Mouse (Mus musculus): ENCODE measurements around the gene Ccdc28b. TPM values are rescaled to one million over a fixed set of nuclear protein-coding genes. Genes with fewer than 3 reads are reported as not detected.
A peak's percentile ranks its signal among the peaks of the same experiment; 100 is the strongest.

The Ccdc28b gene
- polyA plus RNA-seq, 1 experiment from 2014 or later = 34.2 TPM

- Histone ChIP-seq H3K4me1 (replicated peaks; ENCODE audit: control insufficient read depth, insufficient read depth) (0 out of 2 replicates have a peak, but pooled peaks cover 3% of the 10 kb centered on the region), H3K4me3 (ENCODE audit: low read depth, low read length) (peak overlapping the region; percentile 43), H3K27me3 (ENCODE audit: control insufficient read depth, insufficient read depth, low read length) (no peaks in the 10 kb centered on the region), H3K9me3 (ENCODE audit: control insufficient read depth, low read length) (no peaks in the 10 kb centered on the region), H3K27ac (replicated peaks) (peak overlapping the region; percentile 78), H3K36me3 (ENCODE audit: control insufficient read depth, insufficient read depth, low read length) (no peaks in the 10 kb centered on the region), H3K9ac (ENCODE audit: low read length) (peak overlapping the region; percentile 63), H3K4me2 (replicated peaks; ENCODE audit: low read depth) (peak overlapping the region; percentile 69)
- TF ChIP-seq EP300 (optimal IDR thresholded peaks at IDR 0.05) (no peak), CTCF (IDR thresholded peaks at IDR 0.05; ENCODE audit: low read depth) (no peak)
- DNase-seq (ENCODE audit: low spot score) = no peak
- no peak for ATAC-seq (ENCODE audit: low FRiP score, low TSS enrichment)
- WGBS = 66% methylated on average over 1 of the region's 1 CpGs
These were observed 39.4 kb downstream of the Ccdc28b start for GRCm38 (mm10) chr4:129584370-129584769.

GRCm38 (mm10) chr4:129582251-129582650 is 41.5 kb downstream of the Ccdc28b start:
- 90% methylated on average over 1 of the region's 1 CpGs for WGBS

DNA sequence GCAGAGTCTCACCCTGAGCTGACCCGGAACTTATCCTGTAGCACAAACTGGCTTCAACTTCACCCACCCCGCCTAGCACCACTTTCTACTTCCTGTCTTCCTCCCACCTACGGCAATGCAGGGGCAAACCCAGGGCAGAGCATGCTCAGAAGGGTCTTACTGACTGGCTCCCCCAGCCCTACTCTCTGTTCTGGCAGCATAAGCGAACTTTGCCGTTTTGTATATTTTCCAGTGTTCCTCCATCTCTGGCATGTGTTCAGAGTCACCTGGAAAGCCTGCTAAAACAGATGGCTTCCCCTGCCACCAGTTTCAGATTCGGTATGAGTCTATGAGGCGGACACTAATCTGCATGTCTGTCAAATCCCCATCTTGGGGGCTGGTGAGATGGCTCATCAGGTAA is 43.4 kb downstream of the Ccdc28b start:
- TF ChIP-seq CTCF (IDR thresholded peaks at IDR 0.05; ENCODE audit: low read depth) = no peak
- TF ChIP-seq EP300 (optimal IDR thresholded peaks at IDR 0.05) = no peak
- no peak overlapping the region for H3K4me3 ChIP-seq (ENCODE audit: low read depth, low read length)
- no peak overlapping the region for H3K9ac ChIP-seq (ENCODE audit: low read length)
- no peaks in the 10 kb centered on the region for H3K9me3 ChIP-seq (ENCODE audit: control insufficient read depth, low read length)
- H3K27ac ChIP-seq (replicated peaks) = no peak overlapping the region
- no peaks in the 10 kb centered on the region for H3K36me3 ChIP-seq (ENCODE audit: control insufficient read depth, insufficient read depth, low read length)
- no peak overlapping the region for H3K4me2 ChIP-seq (replicated peaks; ENCODE audit: low read depth)
- 55% methylated on average over 7 of the region's 7 CpGs for WGBS
- ATAC-seq (ENCODE audit: low FRiP score, low TSS enrichment) (no peak), DNase-seq (ENCODE audit: low spot score) (no peak)
- no peaks in the 10 kb centered on the region for H3K27me3 ChIP-seq (ENCODE audit: control insufficient read depth, insufficient read depth, low read length)
- H3K4me1 ChIP-seq (replicated peaks; ENCODE audit: control insufficient read depth, insufficient read depth) = 0 out of 2 replicates have a peak, but pooled peaks cover 3% of the 10 kb centered on the region

More at GRCm38 (mm10) chr4:129582251-129582650, 41.5 kb downstream of the Ccdc28b start:
- Histone ChIP-seq H3K27ac (replicated peaks) (no peak overlapping the region), H3K36me3 (ENCODE audit: control insufficient read depth, insufficient read depth, low read length) (no peaks in the 10 kb centered on the region), H3K27me3 (ENCODE audit: control insufficient read depth, insufficient read depth, low read length) (no peaks in the 10 kb centered on the region), H3K9ac (ENCODE audit: low read length) (no peak overlapping the region), H3K4me2 (replicated peaks; ENCODE audit: low read depth) (no peak overlapping the region), H3K4me1 (replicated peaks; ENCODE audit: control insufficient read depth, insufficient read depth) (0 out of 2 replicates have a peak, but pooled peaks cover 3% of the 10 kb centered on the region), H3K9me3 (ENCODE audit: control insufficient read depth, low read length) (no peaks in the 10 kb centered on the region), H3K4me3 (ENCODE audit: low read depth, low read length) (no peak overlapping the region)
- DNase-seq (ENCODE audit: low spot score) (no peak), ATAC-seq (ENCODE audit: low FRiP score, low TSS enrichment) (no peak)
- TF ChIP-seq CTCF (IDR thresholded peaks at IDR 0.05; ENCODE audit: low read depth) (0 out of 2 replicates have a peak, but pooled peaks have one; percentile 13), EP300 (optimal IDR thresholded peaks at IDR 0.05) (no peak)

- no peaks in the 10 kb centered on the region for H3K27me3 ChIP-seq (ENCODE audit: control insufficient read depth, insufficient read depth, low read length)
- H3K4me1 ChIP-seq (replicated peaks; ENCODE audit: control insufficient read depth, insufficient read depth) = no peaks in the 10 kb centered on the region
- H3K4me2 ChIP-seq (replicated peaks; ENCODE audit: low read depth) = no peak within 1 kb of the TSS
- no peak for ATAC-seq (ENCODE audit: low FRiP score, low TSS enrichment)
- no peak within 1 kb of the TSS for H3K27ac ChIP-seq (replicated peaks)
- WGBS = 79% methylated on average over 5 of the region's 5 CpGs
- H3K36me3 ChIP-seq (ENCODE audit: control insufficient read depth, insufficient read depth, low read length) = no peaks in the 10 kb centered on the region
- H3K9ac ChIP-seq (ENCODE audit: low read length) = no peak within 1 kb of the TSS
- TF ChIP-seq EP300 (optimal IDR thresholded peaks at IDR 0.05) (no peak), CTCF (IDR thresholded peaks at IDR 0.05; ENCODE audit: low read depth) (no peak)
- H3K4me3 ChIP-seq (ENCODE audit: low read depth, low read length) = no peak within 1 kb of the TSS
- no peaks in the 10 kb centered on the region for H3K9me3 ChIP-seq (ENCODE audit: control insufficient read depth, low read length)
- no peak for DNase-seq (ENCODE audit: low spot score)
These were observed 45.3 kb downstream of the Ccdc28b start, which contains the start of gene Fam167b for GRCm38 (mm10) chr4:129578466-129578865. Fam167b (minus strand) TSS chr4:129578549.

- WGBS = 80% methylated on average over 7 of the region's 7 CpGs
- H3K36me3 ChIP-seq (ENCODE audit: control insufficient read depth, insufficient read depth, low read length) = no peaks in the 10 kb centered on the region
- no peak overlapping the region for H3K27ac ChIP-seq (replicated peaks)
- no peaks in the 10 kb centered on the region for H3K9me3 ChIP-seq (ENCODE audit: control insufficient read depth, low read length)
- no peak overlapping the region for H3K9ac ChIP-seq (ENCODE audit: low read length)
- TF ChIP-seq EP300 (optimal IDR thresholded peaks at IDR 0.05) (no peak), CTCF (IDR thresholded peaks at IDR 0.05; ENCODE audit: low read depth) (no peak)
- DNase-seq (ENCODE audit: low spot score) (no peak), ATAC-seq (ENCODE audit: low FRiP score, low TSS enrichment) (no peak)
- no peaks in the 10 kb centered on the region for H3K27me3 ChIP-seq (ENCODE audit: control insufficient read depth, insufficient read depth, low read length)
- H3K4me1 ChIP-seq (replicated peaks; ENCODE audit: control insufficient read depth, insufficient read depth) = no peaks in the 10 kb centered on the region
- H3K4me2 ChIP-seq (replicated peaks; ENCODE audit: low read depth) = no peak overlapping the region
- no peak overlapping the region for H3K4me3 ChIP-seq (ENCODE audit: low read depth, low read length)
These were observed 46.1 kb downstream of the Ccdc28b start for GRCm38 (mm10) chr4:129577688-129578087.

DNA sequence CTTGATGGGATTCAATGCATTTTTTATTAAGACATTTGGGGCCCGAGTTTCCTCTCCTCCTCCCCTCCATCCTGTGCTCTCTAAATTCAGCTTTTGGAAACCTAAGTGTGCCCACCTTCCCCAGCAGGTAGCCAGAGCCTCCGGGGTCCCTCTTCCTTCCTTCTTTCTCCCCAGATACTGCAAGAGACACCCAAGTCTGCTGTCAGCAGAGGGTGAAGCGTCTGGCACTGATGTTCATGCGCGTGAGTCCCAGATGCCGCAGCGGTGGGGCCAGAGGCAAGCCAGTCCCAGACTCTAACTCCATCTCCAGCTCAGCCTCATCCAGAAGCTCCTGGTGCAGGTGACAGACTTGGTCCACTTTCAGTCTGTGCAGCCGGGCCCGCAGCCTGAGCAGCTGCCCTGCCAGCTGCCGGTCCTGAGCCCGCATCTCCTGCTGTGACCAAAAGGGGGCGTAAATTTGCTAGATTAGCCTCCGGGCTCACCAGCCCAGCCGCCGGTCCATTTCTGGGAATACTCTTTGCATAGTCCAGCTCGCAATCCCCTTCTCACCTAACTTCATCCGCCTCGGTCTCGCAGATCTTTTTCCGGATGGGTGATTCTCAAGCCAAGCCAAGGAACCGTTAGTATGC is 46.8 kb downstream of the Ccdc28b start:
- 36% methylated on average over 21 of the region's 21 CpGs for WGBS
- no peaks in the 10 kb centered on the region for H3K36me3 ChIP-seq (ENCODE audit: control insufficient read depth, insufficient read depth, low read length)
- peak; percentile 77 for DNase-seq (ENCODE audit: low spot score)
- ATAC-seq (ENCODE audit: low FRiP score, low TSS enrichment) = peak; percentile 59
- H3K4me2 ChIP-seq (replicated peaks; ENCODE audit: low read depth) = no peak overlapping the region
- no peaks in the 10 kb centered on the region for H3K27me3 ChIP-seq (ENCODE audit: control insufficient read depth, insufficient read depth, low read length)
- H3K9ac ChIP-seq (ENCODE audit: low read length) = peak overlapping the region; percentile 23; the same call in 1 of the 2 replicates
- H3K27ac ChIP-seq (replicated peaks) = no peak overlapping the region
- H3K4me1 ChIP-seq (replicated peaks; ENCODE audit: control insufficient read depth, insufficient read depth) = no peaks in the 10 kb centered on the region
- no peaks in the 10 kb centered on the region for H3K9me3 ChIP-seq (ENCODE audit: control insufficient read depth, low read length)
- no peak overlapping the region for H3K4me3 ChIP-seq (ENCODE audit: low read depth, low read length)
- TF ChIP-seq EP300 (optimal IDR thresholded peaks at IDR 0.05) (no peak), CTCF (IDR thresholded peaks at IDR 0.05; ENCODE audit: low read depth) (peak; percentile 74)

All from stomach, postnatal 0 days (tissue).